Mouse (Mus musculus): ENCODE data around the gene Srsf5. TPM values are rescaled to one million over a fixed set of nuclear protein-coding genes. Genes with fewer than 3 reads are reported as not detected.

Srsf5 gene
- total RNA-seq, 2 experiments from 2014 or later: 399 to 525 TPM

DNA sequence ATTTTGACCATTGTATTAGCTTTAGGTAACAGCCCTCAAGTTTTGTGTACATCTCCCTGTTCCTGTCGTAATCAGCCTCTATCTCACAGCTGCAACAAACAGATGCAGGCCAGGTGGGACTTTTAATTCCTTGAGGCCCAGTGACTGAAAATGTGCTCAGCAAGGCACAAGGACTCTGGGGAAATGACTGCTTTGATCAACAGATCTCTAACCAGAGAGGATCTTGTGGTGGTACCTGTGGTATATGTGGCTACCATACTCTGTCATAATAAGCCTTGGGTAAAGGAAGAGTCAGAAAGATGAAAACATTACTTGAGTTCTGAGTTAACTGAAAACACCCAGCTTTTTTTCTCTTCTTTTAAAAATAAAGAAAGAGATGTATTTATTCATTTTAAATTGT, 48.5 kb downstream of the Srsf5 start:
- DNase-seq (ENCODE audit: low spot score in 2 of 2): no peak

DNA sequence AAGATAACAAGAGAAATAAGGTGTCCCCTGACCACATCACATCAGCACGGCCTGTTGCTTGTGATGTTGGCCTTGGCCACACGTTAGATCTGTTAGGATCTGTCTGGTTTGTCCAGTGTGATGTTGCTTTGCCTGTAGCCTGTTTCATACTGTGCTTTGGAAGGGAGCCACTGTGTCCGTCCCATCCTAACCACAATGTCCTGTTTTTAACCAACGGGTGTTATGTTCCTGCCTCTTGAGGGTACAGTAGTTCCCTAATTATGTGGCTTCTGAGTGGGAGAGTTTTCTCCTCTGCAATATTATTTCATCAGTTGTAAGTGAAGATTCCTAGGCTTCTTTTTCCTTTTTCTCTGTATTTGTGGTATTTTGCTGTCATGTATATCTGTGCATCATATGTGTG, 50.0 kb downstream of the Srsf5 start:
- DNase-seq (ENCODE audit: low spot score in 2 of 2): no peak

DNA sequence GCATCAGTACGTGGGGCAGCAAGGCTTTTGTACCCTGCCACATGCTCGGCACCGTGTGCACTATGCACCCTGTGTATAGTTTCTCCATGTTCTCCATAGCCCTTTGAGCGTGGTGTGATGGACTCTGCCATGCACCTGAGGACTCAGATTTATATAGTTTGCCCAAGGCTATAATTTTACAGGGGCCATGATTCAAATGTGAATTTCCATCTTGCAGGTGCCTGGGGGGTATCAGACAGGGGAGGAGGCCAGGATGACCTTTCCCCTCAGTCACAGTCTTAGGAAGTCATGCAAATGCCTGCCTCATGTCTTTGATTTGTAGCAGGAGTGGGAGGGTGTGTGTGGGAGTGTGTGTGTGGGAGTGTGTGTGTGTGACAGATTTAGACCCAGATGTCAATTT, 52.3 kb downstream of the Srsf5 start:
- no peak for DNase-seq (ENCODE audit: low spot score in 2 of 2)

GRCm38 (mm10) chr12:80998528-80999221, 53.4 kb downstream of the Srsf5 start:
- peak in 1 of 2 experiments; percentile 17 for DNase-seq (ENCODE audit: low spot score in 2 of 2)

Other genes with a start within 250 kb of the Srsf5 start
- 10 to 100 TPM; 18.1 to 19.0 TPM for gene Ccdc177, start 184.8 kb upstream of the Srsf5 start, total RNA-seq (2021)
- 10 to 100 TPM; 36.3 to 36.5 TPM for gene Susd6, start 155.0 kb upstream of the Srsf5 start, total RNA-seq (2021)
- not detected for gene Slc10a1, start 23.2 kb downstream of the Srsf5 start, total RNA-seq (2021)
- 10 to 100 TPM; 12.1 to 13.9 TPM for gene Smoc1, start 81.3 kb downstream of the Srsf5 start, total RNA-seq (2021)

Data from layer of hippocampus, postnatal 10 days (tissue).